Mouse (Mus musculus): ENCODE results near the gene Lrrc19. TPM values are rescaled to one million over a fixed set of nuclear protein-coding genes. Genes with fewer than 3 reads are reported as not detected.

Lrrc19 gene
- polyA plus RNA-seq, 1 experiment, result 0.04 TPM

DNA sequence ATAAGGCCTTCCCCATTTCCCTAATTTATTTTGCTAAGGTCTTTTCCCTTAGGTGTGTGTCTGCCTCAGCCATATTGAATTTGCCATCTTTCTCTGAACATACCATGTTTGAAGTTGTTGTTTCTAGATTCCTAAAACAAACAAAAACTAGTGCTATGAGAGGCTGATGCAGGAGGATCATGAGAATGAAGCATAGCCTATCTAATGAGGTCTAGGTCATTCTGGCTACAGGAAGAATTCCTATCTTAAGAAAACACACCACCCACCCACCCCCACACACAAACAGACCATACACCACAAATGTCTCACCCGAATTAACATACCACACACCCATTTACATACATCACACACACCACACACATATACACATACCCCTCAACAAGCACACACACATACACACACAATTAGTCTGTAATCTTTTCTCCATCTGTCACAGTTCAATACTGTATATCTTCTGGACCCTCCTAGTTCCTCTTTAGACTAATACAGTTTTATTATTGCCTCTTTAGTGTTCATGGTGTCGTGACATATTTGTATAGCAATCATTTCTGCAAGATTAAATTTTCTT lies 45.4 kb downstream of the Lrrc19 start:
- no peaks in the 10 kb centered on the region for H3K27me3 ChIP-seq (ENCODE audit: control insufficient read depth, insufficient read depth, insufficient read length)
- no peak overlapping the region for H3K4me3 ChIP-seq (ENCODE audit: insufficient read depth, poor library complexity, severe bottlenecking)
- peaks cover 45% of the 10 kb centered on the region for H3K79me2 ChIP-seq (ENCODE audit: control insufficient read depth, insufficient read depth)
- H3K79me3 ChIP-seq (ENCODE audit: low read depth), result peaks cover 33% of the 10 kb centered on the region
- no peak for TF ChIP-seq CEBPB (IDR thresholded peaks at IDR 0.05; ENCODE audit: low read depth)
- TF ChIP-seq FOSL1 (IDR thresholded peaks at IDR 0.05; ENCODE audit: insufficient read depth, low read length, poor library complexity, severe bottlenecking), result no peak
- TF ChIP-seq MYOG (IDR thresholded peaks at IDR 0.05; ENCODE audit: control insufficient read depth, extremely low read depth, insufficient read length), result no peak
- no peak for TF ChIP-seq USF1 (IDR thresholded peaks at IDR 0.05; ENCODE audit: low read depth)
- no peak for TF ChIP-seq CTCF (IDR thresholded peaks at IDR 0.05; ENCODE audit: control insufficient read depth, insufficient read depth, insufficient read length)
- no peak for TF ChIP-seq MYOD1 (IDR thresholded peaks at IDR 0.05; ENCODE audit: control insufficient read depth, insufficient read length, low read depth)
- no peak for TF ChIP-seq MAX (IDR thresholded peaks at IDR 0.05)
- no peaks in the 10 kb centered on the region for H3K36me3 ChIP-seq (ENCODE audit: control insufficient read depth, insufficient read depth)
- no peak overlapping the region for H3ac ChIP-seq (ENCODE audit: control insufficient read depth, insufficient read length, low read depth)

DNA sequence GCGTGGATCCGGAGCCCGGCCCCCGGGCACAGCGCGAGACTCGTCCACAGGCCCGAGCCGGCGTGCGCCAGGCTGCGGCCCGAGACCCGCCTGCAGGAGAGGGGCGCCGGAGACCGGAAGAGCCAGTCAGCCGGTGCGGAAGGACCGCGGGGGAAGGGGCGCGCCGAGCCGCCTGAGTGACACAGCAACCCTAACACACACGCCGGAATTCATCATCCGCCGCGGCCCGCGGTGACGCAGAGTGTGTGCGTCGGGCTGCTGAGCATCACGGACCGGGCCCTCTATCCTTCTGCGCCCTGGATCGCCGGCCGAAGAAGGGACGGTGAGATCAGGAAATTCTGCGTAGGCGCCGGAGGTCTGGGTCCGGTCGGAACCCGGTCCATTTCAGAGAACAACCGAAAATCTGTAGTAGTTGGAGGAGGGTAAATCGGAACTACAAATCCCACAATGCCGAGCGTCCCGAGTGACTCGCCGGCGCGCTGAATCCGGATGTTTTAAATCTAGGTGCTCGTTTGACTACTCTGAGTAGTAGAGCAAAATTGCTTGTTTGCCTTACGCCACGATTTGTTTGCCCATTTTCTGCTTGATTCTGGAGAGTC lies 46.8 kb downstream of the Lrrc19 start, which contains the start of gene Plaa:
TSS of gene Plaa (minus strand) at position 214 of the 599 bp plus-strand sequence.
- no peak for TF ChIP-seq FOSL1 (IDR thresholded peaks at IDR 0.05; ENCODE audit: insufficient read depth, low read length, poor library complexity, severe bottlenecking)
- no peak for TF ChIP-seq CEBPB (IDR thresholded peaks at IDR 0.05; ENCODE audit: low read depth)
- TF ChIP-seq CTCF (IDR thresholded peaks at IDR 0.05; ENCODE audit: control insufficient read depth, insufficient read depth, insufficient read length), result no peak
- peak; percentile 15 for TF ChIP-seq MAX (IDR thresholded peaks at IDR 0.05)
- TF ChIP-seq USF1 (IDR thresholded peaks at IDR 0.05; ENCODE audit: low read depth), result no peak
- no peaks in the 10 kb centered on the region for H3K27me3 ChIP-seq (ENCODE audit: control insufficient read depth, insufficient read depth, insufficient read length)
- peak within 1 kb of the TSS; percentile 99 for H3ac ChIP-seq (ENCODE audit: control insufficient read depth, insufficient read length, low read depth)
- peaks cover 46% of the 10 kb centered on the region for H3K79me3 ChIP-seq (ENCODE audit: low read depth)
- peaks cover 6% of the 10 kb centered on the region for H3K36me3 ChIP-seq (ENCODE audit: control insufficient read depth, insufficient read depth)
- H3K79me2 ChIP-seq (ENCODE audit: control insufficient read depth, insufficient read depth), result peaks cover 59% of the 10 kb centered on the region
- H3K4me3 ChIP-seq (ENCODE audit: insufficient read depth, poor library complexity, severe bottlenecking), result peak within 1 kb of the TSS; percentile 99

DNA sequence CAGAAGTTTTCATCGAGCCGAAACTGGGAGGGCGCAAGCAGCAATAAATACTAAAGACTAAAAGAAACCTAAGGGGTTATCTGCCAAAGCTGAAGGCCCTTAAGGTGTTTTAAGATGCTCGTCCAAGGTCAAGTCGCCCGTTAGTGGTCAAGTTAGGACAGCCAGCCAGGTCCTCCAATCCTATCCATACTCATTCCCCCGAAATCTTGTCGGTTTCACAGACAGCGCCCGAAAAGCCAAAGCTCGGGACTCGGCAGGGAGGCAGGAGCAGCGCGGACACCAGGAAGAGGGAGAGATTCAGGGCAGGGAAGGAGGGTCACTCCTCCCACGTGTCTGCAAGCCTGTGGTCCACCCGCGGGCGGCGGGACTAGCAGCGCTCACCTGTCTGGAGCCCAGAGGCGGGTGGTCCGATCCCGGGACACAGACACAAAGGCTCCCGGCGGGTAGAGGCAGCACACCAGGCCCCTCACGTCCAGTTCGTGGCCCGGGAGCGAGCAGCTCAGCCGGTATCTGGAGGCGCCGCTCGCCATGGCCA lies 47.4 kb downstream of the Lrrc19 start:
- Histone ChIP-seq H3K36me3 (ENCODE audit: control insufficient read depth, insufficient read depth) (peaks cover 6% of the 10 kb centered on the region), H3K79me3 (ENCODE audit: low read depth) (peaks cover 51% of the 10 kb centered on the region), H3K79me2 (ENCODE audit: control insufficient read depth, insufficient read depth) (peaks cover 65% of the 10 kb centered on the region), H3K27me3 (ENCODE audit: control insufficient read depth, insufficient read depth, insufficient read length) (no peaks in the 10 kb centered on the region), H3K4me3 (ENCODE audit: insufficient read depth, poor library complexity, severe bottlenecking) (peak overlapping the region; percentile 99), H3ac (ENCODE audit: control insufficient read depth, insufficient read length, low read depth) (peak overlapping the region; percentile 99)
- TF ChIP-seq MYOG (IDR thresholded peaks at IDR 0.05; ENCODE audit: control insufficient read depth, extremely low read depth, insufficient read length), result no peak
- no peak for TF ChIP-seq USF1 (IDR thresholded peaks at IDR 0.05; ENCODE audit: low read depth)
- TF ChIP-seq MAX (IDR thresholded peaks at IDR 0.05), result no peak
- no peak for TF ChIP-seq MYOD1 (IDR thresholded peaks at IDR 0.05; ENCODE audit: control insufficient read depth, insufficient read length, low read depth)
- no peak for TF ChIP-seq CTCF (IDR thresholded peaks at IDR 0.05; ENCODE audit: control insufficient read depth, insufficient read depth, insufficient read length)
- TF ChIP-seq FOSL1 (IDR thresholded peaks at IDR 0.05; ENCODE audit: insufficient read depth, low read length, poor library complexity, severe bottlenecking), result no peak
- no peak for TF ChIP-seq CEBPB (IDR thresholded peaks at IDR 0.05; ENCODE audit: low read depth)

DNA sequence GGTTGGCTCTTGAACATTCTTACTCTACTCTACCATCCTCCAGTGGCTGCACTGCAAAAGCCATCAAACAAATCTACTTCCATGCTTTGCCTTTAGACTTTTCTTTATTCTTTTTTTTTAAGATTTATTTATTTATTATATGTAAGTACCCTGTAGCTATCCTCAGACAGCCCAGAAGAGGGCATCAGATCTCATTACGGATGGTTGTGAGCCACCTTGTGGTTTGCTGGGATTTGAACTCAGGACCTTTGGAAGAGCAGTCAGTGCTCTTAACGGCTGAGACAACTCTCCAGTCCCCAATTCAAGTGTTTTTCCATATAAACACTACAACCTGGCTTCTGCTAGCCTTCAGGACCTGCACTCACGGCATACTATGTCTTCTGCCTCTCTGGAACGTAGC lies 48.5 kb downstream of the Lrrc19 start:
- TF ChIP-seq CEBPB (IDR thresholded peaks at IDR 0.05; ENCODE audit: low read depth) (no peak), MAX (IDR thresholded peaks at IDR 0.05) (no peak), USF1 (IDR thresholded peaks at IDR 0.05; ENCODE audit: low read depth) (no peak), CTCF (IDR thresholded peaks at IDR 0.05; ENCODE audit: control insufficient read depth, insufficient read depth, insufficient read length) (no peak), MYOD1 (IDR thresholded peaks at IDR 0.05; ENCODE audit: control insufficient read depth, insufficient read length, low read depth) (no peak), MYOG (IDR thresholded peaks at IDR 0.05; ENCODE audit: control insufficient read depth, extremely low read depth, insufficient read length) (no peak), FOSL1 (IDR thresholded peaks at IDR 0.05; ENCODE audit: insufficient read depth, low read length, poor library complexity, severe bottlenecking) (no peak)
- Histone ChIP-seq H3K27me3 (ENCODE audit: control insufficient read depth, insufficient read depth, insufficient read length) (no peaks in the 10 kb centered on the region), H3K79me2 (ENCODE audit: control insufficient read depth, insufficient read depth) (peaks cover 75% of the 10 kb centered on the region), H3ac (ENCODE audit: control insufficient read depth, insufficient read length, low read depth) (no peak overlapping the region), H3K4me3 (ENCODE audit: insufficient read depth, poor library complexity, severe bottlenecking) (no peak overlapping the region), H3K36me3 (ENCODE audit: control insufficient read depth, insufficient read depth) (peaks cover 12% of the 10 kb centered on the region), H3K79me3 (ENCODE audit: low read depth) (peaks cover 58% of the 10 kb centered on the region)

DNA sequence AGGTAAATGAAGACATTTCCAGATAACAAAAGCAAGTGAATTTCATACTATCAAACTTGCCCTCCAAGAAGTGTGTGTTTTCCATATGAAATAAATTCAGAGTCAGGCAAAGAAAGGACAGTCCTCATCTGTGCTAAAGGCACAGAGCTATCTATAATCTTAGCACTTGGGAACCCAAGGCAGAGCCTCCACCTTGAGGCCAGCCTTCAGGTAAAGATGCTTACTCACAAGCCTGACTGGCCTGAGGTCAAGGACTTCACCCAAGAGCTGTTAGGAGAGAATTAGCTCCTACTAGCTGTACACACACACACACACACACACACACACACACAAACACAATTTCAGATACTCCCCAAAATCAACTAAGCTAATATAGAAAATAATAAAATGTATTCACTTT lies 57.2 kb downstream of the Lrrc19 start:
- Histone ChIP-seq H3K36me3 (ENCODE audit: control insufficient read depth, insufficient read depth) (peaks cover 10% of the 10 kb centered on the region), H3K27me3 (ENCODE audit: control insufficient read depth, insufficient read depth, insufficient read length) (no peaks in the 10 kb centered on the region), H3K79me2 (ENCODE audit: control insufficient read depth, insufficient read depth) (peaks cover 97% of the 10 kb centered on the region), H3ac (ENCODE audit: control insufficient read depth, insufficient read length, low read depth) (no peak overlapping the region), H3K79me3 (ENCODE audit: low read depth) (peaks cover 87% of the 10 kb centered on the region), H3K4me3 (ENCODE audit: insufficient read depth, poor library complexity, severe bottlenecking) (no peak overlapping the region)
- no peak for TF ChIP-seq MYOG (IDR thresholded peaks at IDR 0.05; ENCODE audit: control insufficient read depth, extremely low read depth, insufficient read length)
- TF ChIP-seq MAX (IDR thresholded peaks at IDR 0.05), result no peak
- no peak for TF ChIP-seq USF1 (IDR thresholded peaks at IDR 0.05; ENCODE audit: low read depth)
- no peak for TF ChIP-seq MYOD1 (IDR thresholded peaks at IDR 0.05; ENCODE audit: control insufficient read depth, insufficient read length, low read depth)
- TF ChIP-seq FOSL1 (IDR thresholded peaks at IDR 0.05; ENCODE audit: insufficient read depth, low read length, poor library complexity, severe bottlenecking), result no peak
- TF ChIP-seq CTCF (IDR thresholded peaks at IDR 0.05; ENCODE audit: control insufficient read depth, insufficient read depth, insufficient read length), result no peak
- no peak for TF ChIP-seq CEBPB (IDR thresholded peaks at IDR 0.05; ENCODE audit: low read depth)

Measured in C2C12 (cell line).